Mouse (Mus musculus) embryonic fibroblast, embryonic 13.5 days (primary cell): ENCODE results near the gene Nudt3.

ENCODE experiments used
- CTCF ChIP-seq: IDR thresholded peaks from 2 replicates; pipeline ENCODE4 v1.5.1; 2011; ENCODE audit warnings: mild to moderate bottlenecking, control low read depth, low read length, moderate library complexity, borderline replicate concordance; ENCODE audit not compliant: insufficient read depth
- POLR2A ChIP-seq: IDR thresholded peaks from 2 replicates; pipeline ENCODE4 v1.6.1; 2011; ENCODE audit warnings: low read depth, mild to moderate bottlenecking, control low read depth, low read length, moderate library complexity

DNA sequence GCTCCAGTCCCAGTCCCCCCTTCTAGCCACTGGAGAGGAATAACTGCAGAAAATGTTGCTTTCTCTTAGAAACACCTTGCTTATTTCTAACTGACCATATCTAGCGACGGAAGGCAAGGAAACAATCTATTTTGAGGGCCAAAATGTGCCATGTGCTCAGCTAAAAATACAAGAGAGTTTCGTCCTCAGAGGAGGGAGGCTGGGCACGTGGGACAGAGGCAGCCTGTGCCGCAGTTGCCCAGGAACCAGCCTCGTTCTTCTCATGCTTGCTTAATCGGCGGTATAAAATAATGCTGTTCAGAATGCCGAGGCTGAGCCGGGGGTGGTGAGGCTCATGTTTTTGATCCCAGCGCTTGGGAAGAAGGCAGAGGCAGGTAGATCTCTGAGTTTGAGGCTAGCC lies 78.7 kb downstream of the Nudt3 start:
- no peak for TF ChIP-seq CTCF
- TF ChIP-seq POLR2A, result no peak
